ENCODE assay signal across 11 mouse cellular contexts in genomic region chr5:21496321-21496720, GRCm38 (mm10). TPM values are rescaled to one million over a fixed set of nuclear protein-coding genes. Genes with fewer than 3 reads are reported as not detected.
DNase-seq lines count a peak whose midpoint lies in the region; ATAC-seq lines count a peak whose summit lies in the region.
"Had no signal": no experiment of that assay in that cellular context is flagged by ENCODE, and none has a peak within 500 bp of the region (broad histone marks: within the 10 kb centered on the region; RNA-seq: fewer than 3 reads in every experiment).

No protein-coding gene starts in this region.

- DNase-seq in heart, adult 11 months: peak; percentile 94
- DNase-seq in 416B (ENCODE audit: low read depth): peak; percentile 6
- peak; percentile 65 for DNase-seq in forelimb bud, embryonic 11.5 days (ENCODE audit: low read depth, low spot score)
- DNase-seq in heart, postnatal 36 days: peak; percentile 31 to 44
- no peak for DNase-seq in layer of hippocampus, postnatal 14 days (ENCODE audit: low spot score in 2 of 2)
- no peak for DNase-seq in urinary bladder, postnatal 10 days (ENCODE audit: low spot score)
- DNase-seq: right cerebral cortex, postnatal 4 days had no signal

- H3K4me1 ChIP-seq in heart, embryonic 11.5 days (ENCODE audit: control insufficient read depth, insufficient read depth, low read length): no peaks in the 10 kb centered on the region

- no peak overlapping the region for H3K4me2 ChIP-seq in heart, embryonic 11.5 days

- no peak overlapping the region for H3K4me3 ChIP-seq in heart, embryonic 11.5 days (ENCODE audit: low read depth, low read length)
- H3K4me3 ChIP-seq: layer of hippocampus, adult 2 months had no signal

- H3K36me3 ChIP-seq in heart, embryonic 11.5 days (ENCODE audit: control insufficient read depth, insufficient read depth, low read length): no peaks in the 10 kb centered on the region

- no peaks in the 10 kb centered on the region for H3K27me3 ChIP-seq in heart, embryonic 11.5 days (ENCODE audit: control insufficient read depth, insufficient read depth, low read length)
- H3K27me3 ChIP-seq: CH12.LX had no signal

- no peak overlapping the region for H3K9ac ChIP-seq in heart, embryonic 11.5 days (ENCODE audit: low read depth, low read length)

- no peak overlapping the region for H3K27ac ChIP-seq in heart, embryonic 11.5 days (ENCODE audit: low read depth, low read length)
- H3K27ac ChIP-seq: layer of hippocampus, adult 2 months had no signal

- intact Hi-C loops in heart, postnatal 36 days (cut with DNase I): no loop called here

- ATAC-seq in heart, embryonic 11.5 days (replicated peaks; ENCODE audit: insufficient number of reproducible peaks, low FRiP score, low TSS enrichment): no peak
- ATAC-seq in frontal cortex, adult (ENCODE audit: low TSS enrichment): no peak

- WGBS in heart, embryonic 11.5 days (ENCODE audit: insufficient replicate concordance): 64% methylated on average over 6 of the region's 6 CpGs

- H3K9me3 ChIP-seq in heart, embryonic 11.5 days (replicated peaks; ENCODE audit: control insufficient read depth, low read length): no peaks in the 10 kb centered on the region

RNA-seq across cellular contexts. Expression of gene Lrrc17, which starts 47.0 kb away (rescaled TPM):
- 5.0 and 5.1 TPM in 2 replicates for polyA plus RNA-seq in heart, embryonic 11.5 days (2014; fragmentation: Nextera tagmentation; extraction: Ambion mirVana)
- total RNA-seq in heart, postnatal 36 days (2021): 1 to 10 TPM; 2.7 to 3.5 TPM
- total RNA-seq in layer of hippocampus, postnatal 14 days (2021): under 1 TPM; 0.35 to 0.64 TPM
- total RNA-seq: CH12.LX had no signal

Comparison
In these comparisons a context has a peak if more than half of its experiments do, and no peak if none do; other contexts are left out.
1. DNase-seq: peak in heart, adult 11 months (single experiment), 416B (single experiment), forelimb bud, embryonic 11.5 days (single experiment) and heart, postnatal 36 days (2 of 2); none in layer of hippocampus, postnatal 14 days (0 of 2) and urinary bladder, postnatal 10 days (single experiment).